Mouse (Mus musculus) kidney, adult 2 months (tissue): ENCODE results near the gene Lfng.

Experiments used
- CTCF ChIP-seq: fragments of 200-500 bp; conservative IDR thresholded peaks from 2 replicates; pipeline ENCODE4 v1.5.1; 2011; ENCODE audit warnings: low read depth, mild to moderate bottlenecking, control low read depth, low read length, moderate library complexity, mixed read lengths; ENCODE audit not compliant: insufficient read depth, insufficient read length
- POLR2A ChIP-seq: fragments of 200-500 bp; IDR thresholded peaks from one replicate; pipeline ENCODE4 v1.6.1; 2011; ENCODE audit warnings: low read depth, low read length, control low read depth

- TF ChIP-seq CTCF (no peak), POLR2A (no peak)
Measured at GRCm38 (mm10) chr5:140582995-140583731, 24.0 kb upstream of the Lfng start.
